Mouse (Mus musculus) gastrocnemius, adult 18-20 months (tissue): ENCODE measurements at regions not wholly inside any gene's neighbourhood (a gene's known extent, or its start where the extent isn't known, plus 50 kb on each side); places are given as distances from the start of the nearest gene placed in this dataset.

ENCODE experiments used
- DNase-seq: peaks from one replicate; pipeline ENCODE4 v3.0.0; 2021; ENCODE audit warnings: low spot score

GRCm38 (mm10) chr3:54597326-54598274, 95.0 kb upstream of the Supt20 start:
- DNase-seq: peak; percentile 16

- no peak for DNase-seq
Measured at GRCm38 (mm10) chr3:54598296-54598695, 94.3 kb upstream of the Supt20 start.

- no peak for DNase-seq
Measured at GRCm38 (mm10) chr3:54604705-54605379, 87.8 kb upstream of the Supt20 start.

GRCm38 (mm10) chr3:54611431-54611990, 81.1 kb upstream of the Supt20 start:
- DNase-seq: no peak

GRCm38 (mm10) chr3:54613845-54614244, 78.8 kb upstream of the Supt20 start:
- DNase-seq: no peak

GRCm38 (mm10) chr3:54617298-54617697, 75.3 kb upstream of the Supt20 start:
- DNase-seq: no peak

GRCm38 (mm10) chr3:54618286-54618685, 74.3 kb upstream of the Supt20 start:
- no peak for DNase-seq

- no peak for DNase-seq
Measured at GRCm38 (mm10) chr3:54630254-54630653, 62.4 kb upstream of the Supt20 start.

GRCm38 (mm10) chr3:54632731-54633130, 59.9 kb upstream of the Supt20 start:
- no peak for DNase-seq

- DNase-seq: no peak
Measured at GRCm38 (mm10) chr3:54633446-54633845, 59.2 kb upstream of the Supt20 start.

- DNase-seq: no peak
Measured at GRCm38 (mm10) chr3:54634456-54634855, 58.2 kb upstream of the Supt20 start.
